Mouse (Mus musculus): ENCODE measurements around the gene 4930503B20Rik. TPM values are rescaled to one million over a fixed set of nuclear protein-coding genes. Genes with fewer than 3 reads are reported as not detected.

4930503B20Rik gene
- polyA plus RNA-seq, 1 experiment from 2014 or later, result not detected

DNA sequence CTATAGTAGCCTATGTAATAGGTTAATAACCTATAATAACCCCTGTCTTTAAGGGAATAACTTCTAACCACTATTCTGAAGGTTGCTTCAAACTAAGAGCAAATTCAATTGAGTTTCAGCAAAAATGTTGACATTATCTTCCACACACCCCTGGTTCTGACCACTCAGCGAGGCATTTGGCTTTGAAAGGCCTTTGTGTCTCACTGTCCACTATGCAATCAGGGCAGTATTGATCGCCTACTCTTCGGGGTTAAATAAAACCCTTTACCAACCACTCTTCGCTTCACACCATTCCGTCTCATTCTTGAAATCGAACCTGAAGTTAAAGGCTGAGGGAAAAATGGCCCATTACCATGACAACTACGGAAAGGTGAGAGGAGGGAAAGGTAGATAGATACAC lies 54.3 kb downstream of the 4930503B20Rik start:
- no peak for ATAC-seq (ENCODE audit: low FRiP score)
- Histone ChIP-seq H3K36me3 (ENCODE audit: control insufficient read depth, insufficient read depth, low read length) (no peaks in the 10 kb centered on the region), H3K9me3 (ENCODE audit: control insufficient read depth, low read length) (no peaks in the 10 kb centered on the region), H3K4me3 (ENCODE audit: low read depth, low read length) (no peak overlapping the region), H3K4me2 (no peak overlapping the region), H3K9ac (ENCODE audit: low read length) (no peak overlapping the region), H3K27me3 (ENCODE audit: control insufficient read depth, insufficient read depth, low read length) (no peaks in the 10 kb centered on the region), H3K4me1 (ENCODE audit: control insufficient read depth, insufficient read depth, low read length) (no peaks in the 10 kb centered on the region), H3K27ac (ENCODE audit: low read depth, low read length) (no peak overlapping the region)
- WGBS, result 91% methylated on average over 7 of the region's 7 CpGs
- no peak for DNase-seq (ENCODE audit: low spot score, missing footprints)

GRCm38 (mm10) chr3:146596387-146596786 lies 54.7 kb downstream of the 4930503B20Rik start:
- Histone ChIP-seq H3K27me3 (ENCODE audit: control insufficient read depth, insufficient read depth, low read length) (no peaks in the 10 kb centered on the region), H3K9me3 (ENCODE audit: control insufficient read depth, low read length) (no peaks in the 10 kb centered on the region), H3K36me3 (ENCODE audit: control insufficient read depth, insufficient read depth, low read length) (no peaks in the 10 kb centered on the region), H3K27ac (ENCODE audit: low read depth, low read length) (no peak overlapping the region), H3K4me1 (ENCODE audit: control insufficient read depth, insufficient read depth, low read length) (no peaks in the 10 kb centered on the region), H3K4me2 (no peak overlapping the region), H3K9ac (ENCODE audit: low read length) (no peak overlapping the region), H3K4me3 (ENCODE audit: low read depth, low read length) (no peak overlapping the region)
- DNase-seq (ENCODE audit: low spot score, missing footprints), result no peak
- WGBS, result 90% methylated on average over 8 of the region's 8 CpGs
- ATAC-seq (ENCODE audit: low FRiP score), result no peak

- no peak for DNase-seq (ENCODE audit: low spot score, missing footprints)
- WGBS, result 91% methylated on average over 6 of the region's 6 CpGs
- H3K4me3 ChIP-seq (ENCODE audit: low read depth, low read length), result no peak overlapping the region
- H3K4me2 ChIP-seq, result no peak overlapping the region
- no peak overlapping the region for H3K27ac ChIP-seq (ENCODE audit: low read depth, low read length)
- H3K9ac ChIP-seq (ENCODE audit: low read length), result no peak overlapping the region
- H3K27me3 ChIP-seq (ENCODE audit: control insufficient read depth, insufficient read depth, low read length), result no peaks in the 10 kb centered on the region
- ATAC-seq (ENCODE audit: low FRiP score), result no peak
- H3K36me3 ChIP-seq (ENCODE audit: control insufficient read depth, insufficient read depth, low read length), result no peaks in the 10 kb centered on the region
- H3K9me3 ChIP-seq (ENCODE audit: control insufficient read depth, low read length), result no peaks in the 10 kb centered on the region
- no peaks in the 10 kb centered on the region for H3K4me1 ChIP-seq (ENCODE audit: control insufficient read depth, insufficient read depth, low read length)
Measured at GRCm38 (mm10) chr3:146595440-146595839, 55.7 kb downstream of the 4930503B20Rik start.

Other genes with a start within 250 kb of the 4930503B20Rik start
- gene Ssx2ip, start 246.7 kb downstream of the 4930503B20Rik start, polyA plus RNA-seq (2014; fragmentation: Nextera tagmentation; extraction: Ambion mirVana), result 31.0 and 33.5 TPM in 2 replicates
- gene Ctbs, start 201.5 kb downstream of the 4930503B20Rik start, polyA plus RNA-seq (2014; fragmentation: Nextera tagmentation; extraction: Ambion mirVana), result 5.8 and 6.6 TPM in 2 replicates
- 3.4 and 7.7 TPM in 2 replicates for gene Spata1, start 151.6 kb downstream of the 4930503B20Rik start, polyA plus RNA-seq (2014; fragmentation: Nextera tagmentation; extraction: Ambion mirVana)
- gene Gng5, start 151.5 kb downstream of the 4930503B20Rik start, polyA plus RNA-seq (2014; fragmentation: Nextera tagmentation; extraction: Ambion mirVana), result 1,083 and 1,090 TPM in 2 replicates
- 80.6 and 81.5 TPM in 2 replicates for gene Rpf1, start 129.9 kb downstream of the 4930503B20Rik start, polyA plus RNA-seq (2014; fragmentation: Nextera tagmentation; extraction: Ambion mirVana)
- gene Uox, start 80.9 kb downstream of the 4930503B20Rik start, polyA plus RNA-seq (2014; fragmentation: Nextera tagmentation; extraction: Ambion mirVana), result 0.11 TPM in 1 of 2 replicates, not detected in the other
- not detected in 2 replicates for gene Dnase2b, start 35.7 kb downstream of the 4930503B20Rik start, polyA plus RNA-seq (2014; fragmentation: Nextera tagmentation; extraction: Ambion mirVana)
- 0.26 and 0.80 TPM in 2 replicates for gene Samd13, start 34.3 kb upstream of the 4930503B20Rik start, polyA plus RNA-seq (2014; fragmentation: Nextera tagmentation; extraction: Ambion mirVana)
- 73.0 and 76.8 TPM in 2 replicates for gene Prkacb, start 161.7 kb upstream of the 4930503B20Rik start, polyA plus RNA-seq (2014; fragmentation: Nextera tagmentation; extraction: Ambion mirVana)
- 6.3 and 7.0 TPM in 2 replicates for gene Ttll7, start 201.1 kb upstream of the 4930503B20Rik start, polyA plus RNA-seq (2014; fragmentation: Nextera tagmentation; extraction: Ambion mirVana)